Mouse (Mus musculus) limb, embryonic 12.5 days (tissue): Measurements from ENCODE around the gene Fabp7. TPM values are rescaled to one million over a fixed set of nuclear protein-coding genes. Genes with fewer than 3 reads are reported as not detected.

Experiments
- ATAC-seq: fragments of 200-750 bp; cut with Nextera tagmentation; 2 replicates; pipeline ENCODE4 v1.8.0; 2017; ENCODE audit warnings: low read depth, moderate TSS enrichment; ENCODE audit not compliant: insufficient number of reproducible peaks, insufficient read depth, low FRiP score, low TSS enrichment
- H3K27ac ChIP-seq: fragments of 300-500 bp; sonication (generic); 2 replicates; pipeline ENCODE4 v1.5.1; 2016; ENCODE audit warnings: mild to moderate bottlenecking, moderate library complexity
- H3K27me3 ChIP-seq: fragments of 300-500 bp; sonication (generic); 2 replicates; pipeline ENCODE4 v1.6.1; 2016; ENCODE audit warnings: mild to moderate bottlenecking, moderate library complexity
- H3K36me3 ChIP-seq: fragments of 300-500 bp; sonication (generic); 2 replicates; pipeline ENCODE4 v1.6.1; 2016; ENCODE audit warnings: mild to moderate bottlenecking, moderate library complexity
- H3K4me1 ChIP-seq: fragments of 300-500 bp; sonication (generic); replicated peaks from 2 replicates; pipeline ENCODE4 v1.6.1; 2016
- H3K4me2 ChIP-seq: fragments of 300-500 bp; sonication (generic); 2 replicates; pipeline ENCODE4 v1.6.1; 2016; ENCODE audit warnings: mild to moderate bottlenecking, moderate library complexity
- H3K4me3 ChIP-seq: fragments of 300-500 bp; sonication (generic); replicated peaks from 2 replicates; pipeline ENCODE4 v1.5.1; 2016; ENCODE audit warnings: mild to moderate bottlenecking
- H3K9ac ChIP-seq: fragments of 300-500 bp; sonication (generic); replicated peaks from 2 replicates; pipeline ENCODE4 v1.6.1; 2016; ENCODE audit warnings: mild to moderate bottlenecking, moderate library complexity
- H3K9me3 ChIP-seq: fragments of 300-500 bp; sonication (generic); 2 replicates; pipeline ENCODE4 v1.6.1; 2016; ENCODE audit warnings: mild to moderate bottlenecking, moderate library complexity
- WGBS: fragments of 180-500 bp; shearing (Covaris S2); methylation state at CpG from one replicate; pipeline ENCODE4 v1.1.7; 2016; 5-methylcytosine and 5-hydroxymethylcytosine counted together
- polyA plus RNA-seq: library from polyadenylated mRNA; unstranded; fragments of >200 nt; fragmentation: Nextera tagmentation; extraction: Ambion mirVana; gene quantifications from 2 replicates; pipeline ENCODE4 v1.2.1, GENCODE M21; 2016

Fabp7 gene
- polyA plus RNA-seq, 1 experiment from 2014 or later = 8.4 TPM

DNA sequence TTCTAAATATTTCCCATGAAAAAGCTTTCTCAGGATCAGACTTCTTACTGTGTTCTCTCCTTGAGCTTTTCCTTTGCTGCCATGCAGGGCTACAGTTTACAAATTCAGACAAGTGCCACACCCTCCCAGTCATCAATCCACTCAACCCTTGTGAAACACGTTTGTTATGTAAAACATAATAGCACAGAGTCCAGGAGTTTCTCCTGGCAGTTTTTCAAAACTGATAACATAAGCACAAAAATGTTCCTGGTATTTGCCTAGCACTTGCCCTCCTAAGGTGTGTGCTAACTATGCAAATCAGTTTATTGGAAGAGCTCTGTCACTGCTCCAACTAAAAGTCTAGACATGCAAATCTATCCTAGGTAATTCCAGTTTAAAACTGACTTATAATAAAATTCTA lies 21.6 kb upstream of the Fabp7 start:
- no peak for ATAC-seq

DNA sequence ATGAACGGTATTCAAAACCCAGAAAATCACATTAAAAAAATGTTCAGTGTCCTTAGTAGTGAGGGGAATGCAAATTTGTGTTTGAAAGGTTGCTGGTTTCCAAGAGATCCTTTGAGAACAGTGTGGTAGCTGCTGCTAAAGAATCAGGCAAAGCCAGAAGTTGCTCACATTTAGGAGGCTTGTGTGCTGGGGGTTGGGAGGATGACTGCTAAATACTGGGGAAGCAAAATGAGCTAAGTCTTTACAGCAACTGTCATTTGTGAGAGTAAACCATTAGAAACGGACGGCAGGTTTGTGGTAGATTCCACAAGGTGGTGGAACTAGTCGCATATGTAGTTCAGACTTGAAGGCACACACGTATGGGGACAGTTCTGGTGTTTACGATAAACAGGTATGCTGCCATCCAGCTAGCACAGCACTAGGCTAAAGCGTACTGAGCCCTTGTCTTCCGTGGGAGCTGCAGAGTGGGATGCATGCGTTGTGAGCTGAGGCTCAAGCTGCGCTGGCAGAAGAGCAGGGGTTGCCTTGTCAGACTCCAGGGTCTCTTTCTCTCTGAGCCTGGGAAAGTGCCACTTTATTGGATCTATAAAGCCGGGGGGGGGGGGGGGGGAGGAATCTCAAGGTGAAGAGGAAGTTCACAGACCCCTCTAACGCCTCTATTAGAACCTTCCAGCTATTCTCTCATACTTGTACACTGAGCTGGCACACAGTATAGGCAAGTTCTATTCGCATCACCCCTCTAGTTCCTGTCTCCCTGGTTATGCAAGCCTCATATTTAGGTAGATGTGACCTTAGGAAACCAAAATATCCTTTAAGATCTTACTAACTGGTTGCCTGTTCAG lies 1.2 kb upstream of the Fabp7 start:
- Histone ChIP-seq H3K36me3 (no peaks in the 10 kb centered on the region), H3K9me3 (no peaks in the 10 kb centered on the region), H3K27ac (no peak overlapping the region), H3K27me3 (no peaks in the 10 kb centered on the region; the same call in 1 of the 2 replicates), H3K9ac (no peak overlapping the region), H3K4me1 (peaks cover 14% of the 10 kb centered on the region), H3K4me2 (no peak overlapping the region; the same call in 1 of the 2 replicates), H3K4me3 (no peak overlapping the region)
- ATAC-seq = no peak
- 36% methylated on average over 12 of the region's 13 CpGs for WGBS

More for the DNA sequence above, 21.6 kb upstream of the Fabp7 start:
- Histone ChIP-seq H3K9me3 (no peaks in the 10 kb centered on the region), H3K9ac (no peak overlapping the region), H3K27ac (no peak overlapping the region), H3K36me3 (no peaks in the 10 kb centered on the region), H3K27me3 (no peaks in the 10 kb centered on the region), H3K4me3 (no peak overlapping the region), H3K4me2 (no peak overlapping the region), H3K4me1 (no peaks in the 10 kb centered on the region)
- 59% methylated on average over 1 of the region's 1 CpGs for WGBS

DNA sequence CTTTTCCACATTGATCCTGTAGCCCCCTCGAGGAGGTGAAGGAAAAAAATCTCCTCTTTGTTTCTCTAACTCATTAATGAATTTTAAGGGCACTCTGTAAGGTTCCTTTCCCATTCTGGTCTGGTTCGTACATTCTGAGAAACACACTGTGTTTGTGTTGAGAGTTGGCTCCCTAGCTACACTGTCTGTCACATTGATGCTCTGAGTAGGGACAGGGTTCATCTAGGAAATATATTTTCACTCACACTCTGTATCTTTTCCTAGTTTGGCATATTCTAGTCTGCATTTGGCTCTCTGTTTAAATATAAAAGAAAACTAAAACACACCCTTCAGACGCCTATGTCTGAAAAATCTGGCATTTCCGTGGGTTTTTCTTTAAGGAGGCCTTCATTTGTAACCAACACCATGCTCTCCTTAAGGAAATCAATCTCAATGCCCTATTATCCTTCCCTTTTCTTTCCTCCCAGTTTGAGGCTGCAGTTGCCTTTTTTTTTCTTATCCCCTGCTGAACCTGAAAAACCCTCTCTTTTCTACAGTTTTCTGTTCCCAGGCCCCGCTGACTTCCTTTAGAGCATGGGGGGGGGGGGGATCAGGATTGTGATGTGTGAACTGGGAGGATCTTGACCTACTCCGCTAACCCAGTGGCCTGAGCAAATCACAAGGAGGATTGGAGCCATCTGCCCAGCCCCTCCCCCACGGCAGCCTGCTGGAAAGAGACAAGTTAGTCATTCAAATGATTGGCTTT lies 378 bp upstream of the Fabp7 start:
- H3K27me3 ChIP-seq = no peaks in the 10 kb centered on the region; the same call in 1 of the 2 replicates
- no peak overlapping the region for H3K27ac ChIP-seq
- ATAC-seq = no peak
- H3K4me3 ChIP-seq = no peak overlapping the region
- H3K9me3 ChIP-seq = no peaks in the 10 kb centered on the region
- peak overlapping the region; percentile 23 for H3K4me2 ChIP-seq
- peaks cover 14% of the 10 kb centered on the region for H3K4me1 ChIP-seq
- no peaks in the 10 kb centered on the region for H3K36me3 ChIP-seq
- H3K9ac ChIP-seq = no peak overlapping the region
- 15% methylated on average over 7 of the region's 7 CpGs for WGBS

DNA sequence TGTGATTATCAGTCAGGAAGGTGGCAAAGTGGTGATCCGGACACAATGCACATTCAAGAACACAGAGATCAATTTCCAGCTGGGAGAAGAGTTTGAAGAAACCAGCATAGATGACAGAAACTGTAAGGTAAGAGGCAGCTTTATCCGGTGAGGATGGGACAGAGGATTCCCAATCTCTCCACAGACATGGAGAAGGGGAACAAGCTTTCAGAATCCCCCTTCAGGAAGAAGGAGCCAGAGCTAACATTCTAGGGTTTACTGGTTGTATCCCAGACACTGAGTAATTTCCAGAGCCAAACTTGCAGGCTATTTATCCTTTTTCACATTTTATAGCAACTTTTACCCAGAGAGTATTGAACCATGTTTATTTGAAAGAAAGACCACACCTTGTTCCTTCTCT lies 871 bp downstream of the Fabp7 start:
- no peaks in the 10 kb centered on the region for H3K9me3 ChIP-seq
- no peak overlapping the region for H3K4me3 ChIP-seq
- no peaks in the 10 kb centered on the region for H3K36me3 ChIP-seq
- peaks cover 14% of the 10 kb centered on the region for H3K4me1 ChIP-seq
- no peak overlapping the region for H3K4me2 ChIP-seq
- H3K9ac ChIP-seq = no peak overlapping the region
- no peaks in the 10 kb centered on the region; the same call in 1 of the 2 replicates for H3K27me3 ChIP-seq
- WGBS = 70% methylated on average over 2 of the region's 2 CpGs
- H3K27ac ChIP-seq = no peak overlapping the region
- ATAC-seq = no peak

DNA sequence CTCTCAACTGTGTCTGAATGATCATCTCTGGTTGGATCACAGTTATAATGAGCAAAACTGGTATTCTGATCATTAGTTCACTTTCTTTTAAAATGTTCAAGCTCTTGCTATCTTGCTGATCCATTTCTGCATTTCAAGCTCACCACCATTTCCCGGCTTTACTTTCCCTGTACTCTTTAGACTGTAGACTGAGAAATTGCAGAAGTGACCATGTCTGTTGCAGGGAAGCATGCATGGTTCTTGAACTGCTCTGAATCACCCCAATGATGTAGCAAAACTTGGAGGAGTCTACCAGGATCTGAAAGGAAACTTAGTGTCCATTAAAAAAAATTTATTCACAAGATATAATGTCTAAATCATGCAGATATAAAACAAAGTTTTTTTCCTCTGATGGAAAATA lies 8.3 kb downstream of the Fabp7 start:
- Histone ChIP-seq H3K4me1 (peaks cover 16% of the 10 kb centered on the region), H3K4me3 (no peak overlapping the region), H3K27me3 (0 out of 2 replicates have a peak, but pooled peaks cover 2% of the 10 kb centered on the region)

DNA sequence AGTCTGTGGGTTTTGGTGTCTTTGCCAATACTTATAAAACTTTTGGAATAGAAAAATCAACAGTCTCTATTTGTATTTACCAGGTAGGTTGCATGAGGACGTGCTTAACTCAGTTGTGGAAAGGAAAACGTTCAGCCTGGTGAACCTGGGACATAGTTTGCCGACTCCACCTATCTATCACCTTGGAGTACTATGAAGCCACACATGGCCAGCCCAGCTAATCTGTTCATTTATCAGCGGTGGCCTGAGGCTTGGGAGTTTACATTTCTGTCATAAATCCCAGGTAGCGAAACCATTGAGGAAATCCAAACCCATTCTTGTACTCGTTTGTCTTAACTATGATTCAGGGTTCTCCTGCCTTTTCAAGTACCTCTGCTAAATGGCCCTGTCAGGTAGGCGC lies 9.3 kb downstream of the Fabp7 start, which contains the start of gene Smpdl3a:
Smpdl3a (plus strand) TSS at position 318 of the 400 bp plus-strand sequence.
- H3K4me2 ChIP-seq = peak within 1 kb of the TSS; percentile 98
- no peaks in the 10 kb centered on the region for H3K36me3 ChIP-seq
- peak within 1 kb of the TSS; percentile 61 for H3K9ac ChIP-seq
- WGBS = 77% methylated on average over 7 of the region's 7 CpGs
- H3K9me3 ChIP-seq = no peaks in the 10 kb centered on the region
- peak within 1 kb of the TSS; percentile 60 for H3K4me3 ChIP-seq
- 0 out of 2 replicates have a peak, but pooled peaks cover 2% of the 10 kb centered on the region for H3K27me3 ChIP-seq
- no peak for ATAC-seq
- H3K4me1 ChIP-seq = peaks cover 16% of the 10 kb centered on the region
- H3K27ac ChIP-seq = 0 out of 2 replicates have a peak within 1 kb of the TSS, but pooled peaks have one; percentile 37

More for the DNA sequence above, 8.3 kb downstream of the Fabp7 start:
- H3K4me2 ChIP-seq = no peak overlapping the region
- H3K9me3 ChIP-seq = no peaks in the 10 kb centered on the region
- WGBS = 89% methylated on average over 1 of the region's 1 CpGs
- H3K9ac ChIP-seq = no peak overlapping the region
- H3K36me3 ChIP-seq = no peaks in the 10 kb centered on the region
- H3K27ac ChIP-seq = no peak overlapping the region
- ATAC-seq = no peak

DNA sequence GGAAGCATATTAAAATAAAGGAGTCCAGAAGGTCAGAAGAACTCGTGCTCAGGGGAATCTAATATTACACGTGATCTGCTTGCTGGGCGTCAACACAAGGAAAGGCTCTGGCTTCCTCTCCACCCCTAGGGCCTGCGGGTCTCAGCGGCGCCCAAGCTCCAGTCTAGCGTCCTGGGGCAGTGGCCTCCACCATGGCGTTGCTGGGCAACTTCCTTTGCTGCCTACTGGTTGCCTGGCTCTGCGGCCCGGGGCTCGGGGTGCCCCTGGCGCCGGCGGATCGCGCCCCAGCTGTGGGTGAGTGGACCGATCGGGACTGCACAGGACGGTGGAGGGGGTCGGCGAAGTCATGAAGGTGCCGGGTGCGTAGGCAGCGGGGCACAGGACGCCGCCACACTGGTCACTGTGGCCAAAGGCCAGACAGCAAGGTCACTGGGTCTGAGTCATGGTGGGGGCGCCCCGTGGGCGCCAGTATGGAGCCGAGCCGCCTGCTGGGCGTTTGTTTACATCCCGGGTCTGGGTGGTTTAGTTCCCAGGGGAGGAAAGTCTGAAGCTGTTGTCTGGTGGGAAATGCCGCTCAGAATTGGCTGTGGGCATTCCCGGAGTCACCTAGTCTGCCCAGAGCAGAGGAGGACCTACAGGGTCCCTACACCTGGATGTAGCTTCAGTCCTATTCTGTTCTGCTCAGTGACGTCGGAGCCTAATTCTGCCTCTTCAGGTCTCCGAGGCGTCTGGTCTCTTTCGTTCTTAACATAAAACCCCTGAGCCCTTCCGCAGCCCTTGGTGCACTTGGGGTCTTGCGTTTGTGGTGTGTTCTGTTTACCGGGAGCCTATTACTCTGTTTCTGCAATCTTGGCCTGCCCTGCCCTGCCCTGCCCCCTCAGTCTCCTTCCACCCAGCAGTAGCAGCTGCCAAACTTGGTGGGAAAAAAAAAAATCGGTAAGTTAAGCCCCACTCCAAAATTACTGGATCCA lies 10.1 kb downstream of the Fabp7 start:
- Histone ChIP-seq H3K4me2 (peak overlapping the region; percentile 98), H3K9me3 (no peaks in the 10 kb centered on the region), H3K9ac (peak overlapping the region; percentile 61), H3K36me3 (no peaks in the 10 kb centered on the region), H3K4me3 (peak overlapping the region; percentile 60), H3K27ac (0 out of 2 replicates have a peak overlapping the region, but pooled peaks have one; percentile 37), H3K27me3 (0 out of 2 replicates have a peak, but pooled peaks cover 2% of the 10 kb centered on the region), H3K4me1 (peaks cover 16% of the 10 kb centered on the region)
- WGBS = under 1% methylated on average over 44 of the region's 44 CpGs
- peak; percentile 78 for ATAC-seq

DNA sequence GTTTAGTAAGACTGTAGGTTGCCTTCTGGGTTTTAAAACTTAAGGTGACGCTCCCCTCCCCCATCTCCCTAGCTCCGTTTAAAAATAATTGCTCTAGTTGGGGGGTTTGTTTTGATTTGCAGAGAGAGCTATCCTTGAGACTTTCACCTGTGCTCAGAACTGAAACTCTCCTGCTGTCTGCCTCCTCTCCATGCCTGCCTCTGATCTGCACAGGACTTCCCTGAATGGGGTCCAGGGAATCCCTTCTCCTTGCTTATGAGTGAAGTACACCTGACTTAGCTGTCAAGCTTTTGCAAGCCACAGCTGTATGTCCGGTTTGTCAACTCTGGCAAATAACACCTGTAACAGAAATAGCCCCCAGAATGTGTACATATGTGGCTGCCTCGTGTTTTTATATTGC lies 10.9 kb downstream of the Fabp7 start:
- WGBS = 23% methylated on average over 4 of the region's 4 CpGs
- Histone ChIP-seq H3K4me1 (peaks cover 16% of the 10 kb centered on the region), H3K9me3 (no peaks in the 10 kb centered on the region), H3K4me2 (peak overlapping the region; percentile 98), H3K4me3 (peak overlapping the region; percentile 60), H3K27me3 (0 out of 2 replicates have a peak, but pooled peaks cover 2% of the 10 kb centered on the region), H3K27ac (no peak overlapping the region), H3K9ac (peak overlapping the region; percentile 61; the same call in 1 of the 2 replicates), H3K36me3 (no peaks in the 10 kb centered on the region)
- no peak for ATAC-seq

DNA sequence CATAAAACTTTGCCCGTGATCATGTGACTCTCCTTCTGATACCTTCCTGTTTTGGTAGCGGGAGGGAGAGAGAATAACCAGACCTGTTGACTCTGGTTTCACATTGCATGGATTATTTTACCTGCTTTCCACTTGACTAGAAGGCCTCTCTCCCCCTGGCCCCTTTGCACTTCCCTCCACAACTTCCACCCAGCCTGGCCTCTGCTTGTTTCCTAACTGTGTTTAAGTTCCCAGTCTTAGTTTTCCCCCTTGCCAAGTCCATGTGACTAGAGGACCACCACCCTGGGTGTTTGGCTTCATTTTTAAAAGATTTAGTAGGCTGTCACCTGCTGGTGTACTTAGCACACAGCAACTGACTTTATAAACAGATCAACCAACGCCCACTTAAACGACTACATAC lies 11.4 kb downstream of the Fabp7 start:
- Histone ChIP-seq H3K4me3 (no peak overlapping the region), H3K9me3 (no peaks in the 10 kb centered on the region), H3K27me3 (0 out of 2 replicates have a peak, but pooled peaks cover 2% of the 10 kb centered on the region), H3K9ac (no peak overlapping the region), H3K27ac (no peak overlapping the region), H3K36me3 (no peaks in the 10 kb centered on the region), H3K4me1 (peaks cover 16% of the 10 kb centered on the region), H3K4me2 (peak overlapping the region; percentile 98)
- ATAC-seq = peak; percentile 27; the same call in 1 of the 2 replicates
- 39% methylated on average over 4 of the region's 4 CpGs for WGBS

DNA sequence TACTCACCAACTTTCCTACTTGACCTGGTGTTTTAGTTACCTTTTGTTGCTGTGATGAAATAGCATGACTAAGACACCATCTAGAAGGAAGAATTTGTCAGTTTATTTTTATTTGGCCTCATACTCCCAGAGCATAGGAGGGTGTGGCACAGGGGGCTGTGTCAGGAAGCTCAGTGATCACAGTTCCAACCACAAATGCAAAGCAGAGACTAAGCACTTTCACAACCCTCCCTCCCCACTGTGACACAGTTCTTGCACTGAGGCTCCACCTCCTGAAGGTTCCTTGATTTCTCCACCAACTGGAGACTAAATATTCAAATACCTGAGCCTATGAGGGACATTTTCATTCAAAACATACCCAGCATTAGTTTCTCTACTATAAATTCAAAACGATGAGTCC lies 14.8 kb downstream of the Fabp7 start:
- no peak for ATAC-seq
- no peak overlapping the region for H3K4me3 ChIP-seq
- H3K27ac ChIP-seq = no peak overlapping the region
- H3K27me3 ChIP-seq = no peaks in the 10 kb centered on the region
- H3K9me3 ChIP-seq = no peaks in the 10 kb centered on the region
- H3K36me3 ChIP-seq = no peaks in the 10 kb centered on the region
- H3K4me2 ChIP-seq = no peak overlapping the region
- H3K4me1 ChIP-seq = peaks cover 15% of the 10 kb centered on the region
- 88% methylated on average over 1 of the region's 1 CpGs for WGBS
- no peak overlapping the region for H3K9ac ChIP-seq
